Mouse (Mus musculus): Measurements from ENCODE around the gene Prkd3. TPM values are rescaled to one million over a fixed set of nuclear protein-coding genes. Genes with fewer than 3 reads are reported as not detected.
A peak's percentile ranks its signal among the peaks of the same experiment; 100 is the strongest.

The Prkd3 gene
- polyA plus RNA-seq, 1 experiment from 2014 or later: 21.8 TPM

DNA sequence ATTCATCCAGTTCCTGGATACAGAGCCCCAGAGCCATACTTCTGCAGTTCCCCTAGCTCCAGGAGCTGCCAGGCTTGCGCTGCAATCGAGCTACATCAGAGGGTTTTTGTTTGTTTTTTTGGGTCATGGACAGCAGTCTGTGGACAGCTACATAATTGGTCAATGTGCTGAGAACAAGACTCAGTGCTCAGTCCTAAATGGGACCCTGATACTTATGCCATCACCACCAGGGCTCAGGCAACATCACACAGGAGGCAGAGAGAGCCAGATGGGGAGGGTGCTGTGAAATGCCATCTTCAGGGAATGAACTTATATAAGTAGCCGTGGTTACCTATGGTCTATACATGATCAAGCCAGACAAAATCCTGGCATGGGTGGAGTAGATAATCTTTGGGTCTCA, 52.1 kb downstream of the Prkd3 start:
- no peaks in the 10 kb centered on the region for H3K4me1 ChIP-seq (replicated peaks)
- H3K36me3 ChIP-seq: peaks cover 33% of the 10 kb centered on the region
- no peak overlapping the region for H3K27ac ChIP-seq
- no peak overlapping the region for H3K4me2 ChIP-seq
- no peak overlapping the region for H3K9ac ChIP-seq
- no peak overlapping the region for H3K4me3 ChIP-seq
- WGBS: 85% methylated on average over 3 of the region's 3 CpGs
- no peaks in the 10 kb centered on the region for H3K9me3 ChIP-seq (replicated peaks)
- no peaks in the 10 kb centered on the region for H3K27me3 ChIP-seq
- ATAC-seq (replicated peaks; ENCODE audit: insufficient number of reproducible peaks, insufficient read depth, low FRiP score, low read depth): no peak

GRCm38 (mm10) chr17:78966092-78966883, 54.3 kb downstream of the Prkd3 start:
- Histone ChIP-seq H3K4me2 (no peak overlapping the region), H3K36me3 (peaks cover 37% of the 10 kb centered on the region), H3K27me3 (no peaks in the 10 kb centered on the region), H3K4me1 (replicated peaks) (no peaks in the 10 kb centered on the region), H3K4me3 (no peak overlapping the region), H3K9me3 (replicated peaks) (no peaks in the 10 kb centered on the region), H3K9ac (no peak overlapping the region), H3K27ac (no peak overlapping the region)
- ATAC-seq (replicated peaks; ENCODE audit: insufficient number of reproducible peaks, insufficient read depth, low FRiP score, low read depth): no peak
- 83% methylated on average over 11 of the region's 11 CpGs for WGBS

DNA sequence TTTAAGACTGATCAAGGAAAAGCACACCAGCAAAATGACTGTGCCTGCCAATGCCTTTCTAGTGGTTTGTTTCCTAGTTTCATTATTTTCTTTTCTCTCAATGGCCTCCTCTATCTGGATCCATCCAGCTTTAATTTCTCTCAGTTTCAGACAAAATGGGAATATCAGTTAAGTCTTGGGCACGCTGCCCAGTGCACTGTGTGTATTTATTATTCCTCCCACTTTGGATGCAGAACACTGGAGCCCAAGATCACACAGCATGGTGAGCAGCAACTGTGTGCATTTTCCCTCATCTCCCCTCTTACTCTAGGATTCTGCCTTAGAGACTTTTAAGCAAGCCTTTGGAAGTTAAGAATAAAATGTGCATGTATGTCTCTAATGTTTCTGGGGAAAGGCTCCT, 56.2 kb downstream of the Prkd3 start:
- ATAC-seq (replicated peaks; ENCODE audit: insufficient number of reproducible peaks, insufficient read depth, low FRiP score, low read depth): no peak
- Histone ChIP-seq H3K36me3 (peaks cover 43% of the 10 kb centered on the region), H3K27me3 (no peaks in the 10 kb centered on the region), H3K27ac (no peak overlapping the region), H3K9me3 (replicated peaks) (no peaks in the 10 kb centered on the region), H3K4me3 (no peak overlapping the region), H3K4me1 (replicated peaks) (no peaks in the 10 kb centered on the region), H3K9ac (no peak overlapping the region), H3K4me2 (no peak overlapping the region)
- 87% methylated on average over 1 of the region's 1 CpGs for WGBS

DNA sequence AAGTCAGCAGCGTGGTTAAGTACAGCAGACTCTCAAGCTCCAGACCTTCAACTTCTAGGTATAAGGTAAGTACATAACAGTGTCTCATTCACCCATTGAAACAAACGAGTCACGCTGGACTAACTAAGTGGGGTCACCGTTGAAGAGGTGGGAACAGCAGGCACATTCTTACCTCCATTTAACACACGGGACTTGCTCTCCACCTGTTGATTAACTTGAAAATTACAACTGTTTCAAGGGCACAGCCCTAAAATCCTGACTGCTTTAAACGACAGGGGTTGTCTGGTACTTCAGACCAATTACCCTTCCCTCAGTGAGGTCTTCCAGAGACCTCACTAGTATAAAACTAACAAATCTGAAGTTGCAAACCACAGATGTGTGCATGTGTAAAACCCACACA, 61.1 kb downstream of the Prkd3 start:
- Histone ChIP-seq H3K27me3 (no peaks in the 10 kb centered on the region), H3K27ac (no peak overlapping the region), H3K36me3 (peaks cover 65% of the 10 kb centered on the region), H3K9ac (no peak overlapping the region), H3K4me3 (no peak overlapping the region), H3K4me2 (no peak overlapping the region), H3K4me1 (replicated peaks) (no peaks in the 10 kb centered on the region), H3K9me3 (replicated peaks) (no peaks in the 10 kb centered on the region)
- no peak for ATAC-seq (replicated peaks; ENCODE audit: insufficient number of reproducible peaks, insufficient read depth, low FRiP score, low read depth)
- 76% methylated on average over 6 of the region's 6 CpGs for WGBS

- Histone ChIP-seq H3K27ac (no peak overlapping the region), H3K4me1 (replicated peaks) (no peaks in the 10 kb centered on the region), H3K9me3 (replicated peaks) (no peaks in the 10 kb centered on the region), H3K4me3 (no peak overlapping the region), H3K4me2 (no peak overlapping the region), H3K9ac (no peak overlapping the region), H3K36me3 (peaks cover 87% of the 10 kb centered on the region), H3K27me3 (no peaks in the 10 kb centered on the region)
- WGBS: 85% methylated on average over 8 of the region's 8 CpGs
- no peak for ATAC-seq (replicated peaks; ENCODE audit: insufficient number of reproducible peaks, insufficient read depth, low FRiP score, low read depth)
Measured at GRCm38 (mm10) chr17:78953240-78953639, 67.4 kb downstream of the Prkd3 start.

- no peak for ATAC-seq (replicated peaks; ENCODE audit: insufficient number of reproducible peaks, insufficient read depth, low FRiP score, low read depth)
- H3K4me2 ChIP-seq: no peak overlapping the region
- no peak overlapping the region for H3K4me3 ChIP-seq
- no peaks in the 10 kb centered on the region for H3K27me3 ChIP-seq
- H3K9ac ChIP-seq: no peak overlapping the region
- H3K4me1 ChIP-seq (replicated peaks): no peaks in the 10 kb centered on the region
- WGBS: 84% methylated on average over 5 of the region's 5 CpGs
- H3K9me3 ChIP-seq (replicated peaks): no peaks in the 10 kb centered on the region
- H3K27ac ChIP-seq: no peak overlapping the region
- peaks cover 79% of the 10 kb centered on the region for H3K36me3 ChIP-seq
Measured at GRCm38 (mm10) chr17:78952070-78952469, 68.5 kb downstream of the Prkd3 start.

GRCm38 (mm10) chr17:78951225-78951624, 69.4 kb downstream of the Prkd3 start:
- H3K4me1 ChIP-seq (replicated peaks): no peaks in the 10 kb centered on the region
- H3K4me2 ChIP-seq: no peak overlapping the region
- no peaks in the 10 kb centered on the region for H3K27me3 ChIP-seq
- WGBS: 81% methylated on average over 5 of the region's 5 CpGs
- H3K27ac ChIP-seq: no peak overlapping the region
- no peak overlapping the region for H3K4me3 ChIP-seq
- peaks cover 81% of the 10 kb centered on the region for H3K36me3 ChIP-seq
- H3K9me3 ChIP-seq (replicated peaks): no peaks in the 10 kb centered on the region
- no peak for ATAC-seq (replicated peaks; ENCODE audit: insufficient number of reproducible peaks, insufficient read depth, low FRiP score, low read depth)
- no peak overlapping the region for H3K9ac ChIP-seq

GRCm38 (mm10) chr17:78942579-78942978, 78.0 kb downstream of the Prkd3 start:
- 58% methylated on average over 11 of the region's 11 CpGs for WGBS
- H3K9me3 ChIP-seq (replicated peaks): no peaks in the 10 kb centered on the region
- no peaks in the 10 kb centered on the region for H3K27me3 ChIP-seq
- no peak overlapping the region for H3K27ac ChIP-seq
- no peak for ATAC-seq (replicated peaks; ENCODE audit: insufficient number of reproducible peaks, insufficient read depth, low FRiP score, low read depth)
- H3K4me3 ChIP-seq: no peak overlapping the region
- H3K4me1 ChIP-seq (replicated peaks): peaks cover 3% of the 10 kb centered on the region
- peaks cover 44% of the 10 kb centered on the region for H3K36me3 ChIP-seq
- no peak overlapping the region for H3K4me2 ChIP-seq
- H3K9ac ChIP-seq: no peak overlapping the region

GRCm38 (mm10) chr17:78938927-78939326, 81.7 kb downstream of the Prkd3 start:
- Histone ChIP-seq H3K36me3 (peaks cover 39% of the 10 kb centered on the region), H3K9ac (no peak overlapping the region), H3K9me3 (replicated peaks) (no peaks in the 10 kb centered on the region), H3K27ac (no peak overlapping the region), H3K4me2 (no peak overlapping the region), H3K4me1 (replicated peaks) (peaks cover 15% of the 10 kb centered on the region), H3K4me3 (no peak overlapping the region), H3K27me3 (no peaks in the 10 kb centered on the region)
- ATAC-seq (replicated peaks; ENCODE audit: insufficient number of reproducible peaks, insufficient read depth, low FRiP score, low read depth): no peak
- 90% methylated on average over 4 of the region's 4 CpGs for WGBS

- H3K9me3 ChIP-seq (replicated peaks): no peaks in the 10 kb centered on the region
- no peaks in the 10 kb centered on the region for H3K27me3 ChIP-seq
- WGBS: 6% methylated on average over 26 of the region's 26 CpGs
- peak overlapping the region; percentile 64 for H3K9ac ChIP-seq
- peak overlapping the region; percentile 76 for H3K4me3 ChIP-seq
- H3K27ac ChIP-seq: peak overlapping the region; percentile 51; the same call in 1 of the 2 replicates
- H3K4me1 ChIP-seq (replicated peaks): peaks cover 17% of the 10 kb centered on the region
- peak overlapping the region; percentile 79 for H3K4me2 ChIP-seq
- peaks cover 42% of the 10 kb centered on the region for H3K36me3 ChIP-seq
- ATAC-seq (replicated peaks; ENCODE audit: insufficient number of reproducible peaks, insufficient read depth, low FRiP score, low read depth): no peak
Measured at GRCm38 (mm10) chr17:78937229-78937853, 83.3 kb downstream of the Prkd3 start.

DNA sequence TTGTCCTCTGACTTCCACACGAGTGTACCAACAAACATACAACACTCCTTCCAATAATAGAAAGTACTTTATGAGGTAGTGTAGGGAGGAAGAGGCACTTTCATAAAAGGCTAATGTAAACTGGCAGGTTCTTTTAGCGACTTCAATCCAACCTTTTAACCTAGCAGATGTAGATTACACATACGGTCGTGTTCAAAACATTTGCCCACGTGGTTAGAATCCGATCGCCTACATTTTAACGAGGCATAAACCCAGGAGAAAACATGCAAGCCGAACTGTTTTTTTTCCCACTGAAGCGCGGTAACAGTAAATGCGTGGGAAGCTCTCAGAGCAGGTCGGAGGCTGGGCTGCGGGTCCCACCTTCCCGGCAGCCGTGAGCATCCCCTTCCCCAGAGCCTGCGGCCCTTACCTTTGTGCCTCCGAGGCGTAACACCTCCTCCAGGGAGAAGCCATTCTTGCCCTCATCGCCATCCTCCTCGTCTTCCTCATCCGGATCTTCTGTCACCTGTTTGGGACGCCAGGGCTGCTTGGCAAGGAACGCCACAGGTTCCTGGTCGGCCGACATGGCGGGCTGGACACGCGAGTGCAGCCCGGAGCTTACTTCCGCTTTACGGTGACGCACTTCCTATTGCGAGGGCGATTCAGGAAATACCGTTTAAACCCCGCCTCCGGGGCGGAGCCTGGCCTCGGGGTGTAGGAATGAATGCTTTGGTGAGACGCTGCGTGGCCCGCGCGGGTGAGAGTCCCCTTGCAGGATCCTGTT, 84.0 kb downstream of the Prkd3 start, which contains the start of the genes Cebpz and Ndufaf7:
Gene Cebpz, minus strand, starts transcription at position 601 of the 763 bp plus-strand sequence.
Gene Ndufaf7, plus strand, starts transcription at position 671 of the 763 bp plus-strand sequence.
- Histone ChIP-seq H3K36me3 (peaks cover 40% of the 10 kb centered on the region), H3K9me3 (replicated peaks) (no peaks in the 10 kb centered on the region), H3K9ac (peak within 1 kb of the TSS; percentile 75), H3K4me1 (replicated peaks) (peaks cover 17% of the 10 kb centered on the region), H3K27me3 (no peaks in the 10 kb centered on the region), H3K27ac (peak within 1 kb of the TSS; percentile 51; the same call in 1 of the 2 replicates), H3K4me2 (peak within 1 kb of the TSS; percentile 79), H3K4me3 (peak within 1 kb of the TSS; percentile 76)
- peak; percentile 99 for ATAC-seq (replicated peaks; ENCODE audit: insufficient number of reproducible peaks, insufficient read depth, low FRiP score, low read depth)
- under 1% methylated on average over 45 of the region's 45 CpGs for WGBS

Measured in heart, embryonic 15.5 days (tissue).